In the genomic region with DNA sequence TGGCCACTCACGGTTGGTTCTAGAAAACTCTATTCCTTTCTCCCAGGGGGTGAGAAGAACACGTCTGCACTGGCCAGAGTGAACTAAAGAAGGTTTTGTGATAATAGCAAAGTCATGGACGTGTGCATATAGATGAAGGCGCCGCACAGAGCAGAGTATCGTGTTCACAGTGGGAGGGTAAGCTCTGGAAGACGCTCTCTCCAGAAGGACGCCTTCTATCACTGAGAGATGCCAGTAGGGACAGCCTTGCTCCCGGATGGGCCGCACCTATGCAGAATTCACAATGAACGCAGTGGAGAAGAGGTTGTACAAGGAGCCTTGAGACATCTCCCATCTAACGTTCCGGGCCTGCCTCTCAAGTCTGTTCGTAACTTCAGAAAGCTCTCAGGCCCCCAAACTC, we compare ENCODE assay signal across 19 mouse cellular contexts.
DNase-seq lines count a peak whose midpoint lies in the region; ATAC-seq and TF ChIP-seq lines count a peak whose summit lies in the region.
"Had no signal": no experiment of that assay in that cellular context is flagged by ENCODE, and none has a peak within 500 bp of the region (broad histone marks: within the 10 kb centered on the region; RNA-seq: fewer than 3 reads in every experiment).

No protein-coding gene starts in this region.

- WGBS in midbrain, embryonic 11.5 days = 49% methylated on average over 14 of the region's 14 CpGs
- WGBS in midbrain, embryonic 15.5 days = 41% methylated on average over 14 of the region's 14 CpGs
- WGBS in midbrain, embryonic 14.5 days = 36% methylated on average over 14 of the region's 14 CpGs
- WGBS in stomach, postnatal 0 days = 53% methylated on average over 14 of the region's 14 CpGs

- no peak for TF ChIP-seq EP300 in stomach, postnatal 0 days (optimal IDR thresholded peaks at IDR 0.05)

- no peaks in the 10 kb centered on the region; the same call in 1 of the 2 replicates for H3K27me3 ChIP-seq in midbrain, embryonic 11.5 days (ENCODE audit: control insufficient read depth, insufficient read depth, low read length)
- no peaks in the 10 kb centered on the region for H3K27me3 ChIP-seq in midbrain, embryonic 15.5 days (replicated peaks)
- H3K27me3 ChIP-seq in midbrain, embryonic 14.5 days (ENCODE audit: control insufficient read depth, insufficient read depth, low read length) = no peaks in the 10 kb centered on the region
- no peaks in the 10 kb centered on the region for H3K27me3 ChIP-seq in stomach, postnatal 0 days (ENCODE audit: control insufficient read depth, insufficient read depth, low read length)
- H3K27me3 ChIP-seq: embryonic facial prominence, embryonic 15.5 days; heart, embryonic 12.5 days had no signal

- no peaks in the 10 kb centered on the region for H3K9me3 ChIP-seq in midbrain, embryonic 11.5 days (ENCODE audit: control insufficient read depth, low read length)
- no peaks in the 10 kb centered on the region for H3K9me3 ChIP-seq in midbrain, embryonic 15.5 days
- H3K9me3 ChIP-seq in midbrain, embryonic 14.5 days (ENCODE audit: control insufficient read depth, low read length) = no peaks in the 10 kb centered on the region
- H3K9me3 ChIP-seq in stomach, postnatal 0 days (ENCODE audit: control insufficient read depth, low read length) = 0 out of 2 replicates have a peak, but pooled peaks cover 3% of the 10 kb centered on the region
- H3K9me3 ChIP-seq: embryonic facial prominence, embryonic 15.5 days; hindbrain, embryonic 12.5 days had no signal

- H3K36me3 ChIP-seq in midbrain, embryonic 11.5 days (ENCODE audit: control insufficient read depth, insufficient read depth, low read length) = no peaks in the 10 kb centered on the region
- H3K36me3 ChIP-seq in midbrain, embryonic 15.5 days (replicated peaks) = no peaks in the 10 kb centered on the region
- H3K36me3 ChIP-seq in midbrain, embryonic 14.5 days (ENCODE audit: control insufficient read depth, insufficient read depth, low read length) = no peaks in the 10 kb centered on the region
- H3K36me3 ChIP-seq in stomach, postnatal 0 days (ENCODE audit: control insufficient read depth, insufficient read depth, low read length) = no peaks in the 10 kb centered on the region
- H3K36me3 ChIP-seq: embryonic facial prominence, embryonic 15.5 days; forebrain, embryonic 10.5 days; heart, embryonic 12.5 days; hindbrain, embryonic 12.5 days had no signal

- TF ChIP-seq CTCF in stomach, postnatal 0 days (IDR thresholded peaks at IDR 0.05; ENCODE audit: low read depth) = no peak

- peak; percentile 33; the same call in 1 of the 2 replicates for ATAC-seq in midbrain, embryonic 11.5 days (ENCODE audit: low FRiP score)
- no peak for ATAC-seq in midbrain, embryonic 15.5 days (replicated peaks)
- ATAC-seq in midbrain, embryonic 14.5 days (ENCODE audit: low FRiP score, low TSS enrichment) = no peak
- no peak; the same call in 1 of the 2 replicates for ATAC-seq in stomach, postnatal 0 days (ENCODE audit: low FRiP score, low TSS enrichment)
- ATAC-seq: forebrain, embryonic 14.5 days; hindbrain, postnatal 0 days had no signal

- H3K4me3 ChIP-seq in midbrain, embryonic 11.5 days (ENCODE audit: low read depth, low read length) = no peak overlapping the region
- no peak overlapping the region for H3K4me3 ChIP-seq in midbrain, embryonic 15.5 days
- H3K4me3 ChIP-seq in midbrain, embryonic 14.5 days (replicated peaks; ENCODE audit: low read depth, low read length) = no peak overlapping the region
- H3K4me3 ChIP-seq in stomach, postnatal 0 days (ENCODE audit: low read depth, low read length) = no peak overlapping the region
- H3K4me3 ChIP-seq: embryonic facial prominence, embryonic 15.5 days; erythroblast, embryonic 14.5 days; forebrain, embryonic 10.5 days; heart, embryonic 12.5 days; hindbrain, embryonic 12.5 days had no signal

- H3K27ac ChIP-seq in midbrain, embryonic 11.5 days (ENCODE audit: low read depth, low read length) = peak overlapping the region; percentile 51; the same call in 1 of the 2 replicates
- no peak overlapping the region for H3K27ac ChIP-seq in midbrain, embryonic 15.5 days
- no peak overlapping the region for H3K27ac ChIP-seq in midbrain, embryonic 14.5 days (replicated peaks; ENCODE audit: low read depth, low read length)
- peak overlapping the region; percentile 61 for H3K27ac ChIP-seq in stomach, postnatal 0 days (replicated peaks)
- H3K27ac ChIP-seq: embryonic facial prominence, embryonic 15.5 days; hindbrain, embryonic 12.5 days; hindbrain, postnatal 0 days had no signal

- no peak overlapping the region for H3K9ac ChIP-seq in midbrain, embryonic 11.5 days (ENCODE audit: low read length)
- no peak overlapping the region for H3K9ac ChIP-seq in midbrain, embryonic 15.5 days
- no peak overlapping the region for H3K9ac ChIP-seq in midbrain, embryonic 14.5 days (replicated peaks; ENCODE audit: low read length)
- no peak overlapping the region for H3K9ac ChIP-seq in stomach, postnatal 0 days (ENCODE audit: low read length)
- H3K9ac ChIP-seq: embryonic facial prominence, embryonic 15.5 days; heart, embryonic 12.5 days; hindbrain, embryonic 12.5 days had no signal

- H3K4me2 ChIP-seq in midbrain, embryonic 11.5 days = no peak overlapping the region
- H3K4me2 ChIP-seq in midbrain, embryonic 15.5 days = no peak overlapping the region
- H3K4me2 ChIP-seq in midbrain, embryonic 14.5 days (ENCODE audit: low read length) = no peak overlapping the region
- no peak overlapping the region for H3K4me2 ChIP-seq in stomach, postnatal 0 days (replicated peaks; ENCODE audit: low read depth)
- H3K4me2 ChIP-seq: embryonic facial prominence, embryonic 15.5 days; heart, embryonic 12.5 days; hindbrain, embryonic 12.5 days had no signal

- DNase-seq in midbrain, embryonic 11.5 days (ENCODE audit: low spot score, missing footprints) = no peak
- peak; percentile 62 for DNase-seq in R1 (ENCODE audit: low read depth, low spot score)
- peak; percentile 14 for DNase-seq in midbrain, embryonic 14.5 days
- DNase-seq in stomach, postnatal 0 days (ENCODE audit: low spot score) = no peak
- no peak for DNase-seq in cerebellum, postnatal 10 days
- no peak for DNase-seq in embryo, embryonic 9.5 days (ENCODE audit: extremely low spot score)
- DNase-seq: adrenal gland, adult 2 months; adrenal gland, postnatal 25 days; cerebellum, adult 18-20 months; cerebellum, adult 9-11 months; gastrocnemius, postnatal 36 days had no signal

- H3K4me1 ChIP-seq in midbrain, embryonic 11.5 days (ENCODE audit: control insufficient read depth, insufficient read depth, low read length) = peaks cover 17% of the 10 kb centered on the region
- H3K4me1 ChIP-seq in midbrain, embryonic 15.5 days = peaks cover 14% of the 10 kb centered on the region
- peaks cover 16% of the 10 kb centered on the region; the same call in 1 of the 2 replicates for H3K4me1 ChIP-seq in midbrain, embryonic 14.5 days (ENCODE audit: control insufficient read depth, insufficient read depth, low read length)
- 0 out of 2 replicates have a peak, but pooled peaks cover 4% of the 10 kb centered on the region for H3K4me1 ChIP-seq in stomach, postnatal 0 days (replicated peaks; ENCODE audit: control insufficient read depth, insufficient read depth)

Comparison
In these comparisons a context has a peak if more than half of its experiments do, and no peak if none do; other contexts are left out.
1. DNase-seq: peak in R1 (single experiment) and midbrain, embryonic 14.5 days (single experiment); none in midbrain, embryonic 11.5 days (single experiment), stomach, postnatal 0 days (single experiment), cerebellum, postnatal 10 days (0 of 2) and embryo, embryonic 9.5 days (single experiment).
2. H3K27ac ChIP-seq: peak in midbrain, embryonic 11.5 days (single experiment) and stomach, postnatal 0 days (single experiment); none in midbrain, embryonic 15.5 days (single experiment) and midbrain, embryonic 14.5 days (single experiment).